Mouse (Mus musculus) frontal cortex, postnatal 10 days (tissue): ENCODE results near the gene Bves.
"Not testable (repeated sequence)": the region's sequence is repeated elsewhere in the genome, so short reads cannot be mapped to it uniquely, and the experiment has no call there.

Experiments used
- DNase-seq, 2 experiments: peaks; one replicate each; pipeline ENCODE4 v3.0.0; 2022; ENCODE audit warnings: low spot score in 2 of 2, mixed read lengths in 1 of 2

Gene Bves

GRCm38 (mm10) chr10:45335434-45336422, at the start of gene Bves:
Gene Bves (plus strand): TSS chr10:45335772.
- DNase-seq, result peak in 1 of 2 experiments; percentile 22

- no peak for DNase-seq
Measured at GRCm38 (mm10) chr10:45288351-45288750, 47.2 kb upstream of the Bves start.

- DNase-seq, result peak in 1 of 2 experiments; percentile 14
Measured at GRCm38 (mm10) chr10:45289218-45290105, 46.1 kb upstream of the Bves start.

GRCm38 (mm10) chr10:45290618-45291017, 45.0 kb upstream of the Bves start:
- no peak for DNase-seq

DNA sequence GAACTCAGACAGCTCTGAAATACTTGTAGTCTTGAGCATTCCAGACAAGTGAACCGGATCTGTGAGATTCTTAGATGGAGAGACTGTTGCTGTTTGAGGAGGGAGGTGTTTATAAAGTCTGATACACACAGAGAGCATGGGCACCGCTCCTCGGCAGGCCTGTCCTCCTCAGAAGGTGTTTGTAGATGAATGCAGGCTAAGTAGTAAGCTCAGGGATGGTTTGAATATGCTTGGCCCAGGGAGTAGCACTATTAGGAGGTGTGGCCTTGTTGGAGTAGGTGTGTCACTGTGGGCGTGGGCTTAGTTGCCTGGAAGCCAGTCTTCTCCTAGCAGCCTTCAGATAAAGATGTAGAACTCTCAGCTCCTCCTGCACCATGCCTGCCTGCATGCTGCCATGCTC, 43.4 kb upstream of the Bves start:
- not testable (repeated sequence) for DNase-seq

- DNase-seq, result no peak
Measured at GRCm38 (mm10) chr10:45295093-45295492, 40.5 kb upstream of the Bves start.

DNA sequence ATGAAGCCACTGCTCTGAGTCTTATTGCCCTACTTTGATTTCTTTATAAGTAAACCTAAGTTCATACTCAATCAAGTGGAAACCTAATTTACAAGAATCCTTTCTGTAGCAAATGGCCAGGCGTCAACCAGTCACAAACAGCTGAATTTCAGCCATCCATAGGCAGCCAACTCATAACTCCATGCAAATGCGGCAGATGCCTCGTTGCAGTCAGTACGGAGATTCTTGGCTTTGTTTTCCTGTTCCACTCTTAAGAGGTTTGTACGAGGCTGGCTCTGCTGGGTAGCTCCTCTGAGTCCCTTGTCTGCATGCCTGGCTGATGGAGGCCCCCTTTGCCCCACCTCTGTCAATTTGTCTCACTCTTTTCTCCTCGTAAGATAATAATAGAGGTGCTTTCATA, 37.1 kb upstream of the Bves start:
- no peak for DNase-seq

GRCm38 (mm10) chr10:45299509-45299908, 36.1 kb upstream of the Bves start:
- no peak for DNase-seq

- no peak for DNase-seq
Measured at GRCm38 (mm10) chr10:45303315-45304036, 32.1 kb upstream of the Bves start.

DNA sequence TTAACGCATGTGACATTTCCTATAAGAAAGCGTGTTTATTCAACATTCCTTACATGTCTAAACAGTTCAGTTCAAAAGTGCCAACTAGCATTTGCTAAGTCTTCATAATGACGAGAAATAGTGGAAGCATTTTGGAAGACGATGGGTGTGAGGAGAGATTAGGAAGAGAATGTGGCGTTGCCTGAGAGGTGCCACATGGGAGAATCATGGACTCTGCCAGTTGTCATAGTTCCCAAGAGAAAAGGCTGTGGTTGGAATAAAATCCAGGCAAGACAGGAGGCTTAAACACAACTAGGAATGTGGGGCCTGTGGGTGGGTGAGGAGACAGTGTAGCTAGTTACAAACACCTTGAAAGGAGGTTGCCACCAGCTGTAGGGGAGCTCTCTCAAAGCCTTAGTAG, 30.4 kb upstream of the Bves start:
- no peak for DNase-seq

- DNase-seq, result no peak
Measured at GRCm38 (mm10) chr10:45311129-45311528, 24.4 kb upstream of the Bves start.

DNA sequence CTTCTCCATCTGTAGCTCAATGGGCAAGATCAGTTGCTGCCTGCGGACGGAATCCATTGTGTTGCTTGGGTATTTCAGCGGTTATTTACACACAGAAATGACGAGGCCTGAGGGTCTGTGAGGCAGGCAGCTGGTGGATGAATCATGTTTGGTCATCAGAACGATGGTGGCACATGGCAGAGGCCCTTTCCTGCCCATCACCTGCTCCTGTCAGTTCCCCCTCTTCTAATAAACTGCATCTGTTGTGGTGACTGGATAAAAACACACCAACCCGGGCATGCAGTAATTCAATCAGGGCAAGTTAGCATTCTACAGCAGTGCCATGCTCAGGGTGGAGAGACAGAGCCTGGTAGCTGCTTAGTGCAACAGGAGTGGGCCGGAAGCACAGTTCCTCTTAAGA, 23.9 kb upstream of the Bves start:
- no peak for DNase-seq

- no peak for DNase-seq
Measured at GRCm38 (mm10) chr10:45314865-45315264, 20.7 kb upstream of the Bves start.

DNA sequence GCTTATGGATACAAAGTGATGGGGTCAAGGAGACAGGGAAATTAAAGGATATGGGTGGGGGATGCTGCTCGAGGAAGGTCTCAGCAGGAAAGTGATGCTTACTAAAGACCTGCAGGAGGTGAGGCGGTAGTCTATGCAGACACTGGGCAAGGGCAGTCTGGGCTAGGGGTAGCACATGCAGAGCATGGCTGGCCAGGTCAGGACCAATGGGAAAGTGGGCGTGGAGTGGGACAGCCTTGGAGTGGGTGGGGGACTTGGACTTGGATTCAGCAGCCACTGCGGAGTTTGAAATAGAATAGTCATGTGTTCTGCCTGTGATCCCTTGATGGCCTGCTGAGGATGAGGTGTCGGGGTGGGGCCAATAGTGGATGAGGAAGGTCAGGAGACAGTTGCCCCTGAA, 16.6 kb upstream of the Bves start:
- DNase-seq, result no peak

DNA sequence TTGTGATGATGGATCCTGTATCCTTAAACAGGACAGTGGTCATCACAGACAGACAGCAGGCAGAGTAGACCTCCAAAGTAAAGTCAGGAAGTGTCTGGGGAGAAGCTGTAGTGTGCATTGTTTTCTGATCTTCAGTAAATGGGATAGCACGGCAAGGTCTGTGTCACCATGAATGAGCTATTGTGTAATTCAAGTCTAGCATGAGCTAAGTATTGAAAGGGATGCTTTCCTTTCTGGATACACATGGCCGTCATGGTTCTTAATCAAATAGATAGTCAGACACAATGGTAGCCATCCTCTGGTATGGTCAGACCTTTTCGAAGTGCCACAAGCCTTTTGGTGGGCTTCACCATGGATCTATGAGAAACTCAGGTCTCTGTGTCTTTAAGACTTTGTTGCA, 15.3 kb upstream of the Bves start:
- no peak for DNase-seq

GRCm38 (mm10) chr10:45324159-45324558, 11.4 kb upstream of the Bves start:
- DNase-seq, result no peak

- DNase-seq, result no peak
Measured at GRCm38 (mm10) chr10:45328196-45329000, 7.2 kb upstream of the Bves start.

- no peak for DNase-seq
Measured at GRCm38 (mm10) chr10:45334925-45335324, 647 bp upstream of the Bves start.

DNA sequence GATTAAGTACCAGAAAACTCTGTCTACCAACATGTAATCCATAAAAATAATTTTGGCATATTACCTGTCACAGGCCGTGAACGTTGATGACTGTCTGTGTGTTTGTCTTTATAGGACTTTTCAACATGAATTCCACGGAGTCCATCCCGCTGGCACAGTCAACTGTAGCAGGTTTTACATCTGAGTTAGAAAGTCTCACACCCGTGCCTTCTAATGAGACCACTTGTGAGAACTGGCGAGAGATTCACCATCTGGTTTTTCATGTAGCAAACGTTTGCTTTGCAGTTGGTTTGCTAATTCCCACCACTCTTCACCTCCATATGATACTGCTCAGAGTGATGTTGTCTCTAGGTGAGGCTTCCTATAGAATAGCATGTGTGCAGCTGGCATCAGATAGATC, 3.5 kb downstream of the Bves start:
- DNase-seq, result no peak

GRCm38 (mm10) chr10:45344381-45344780, 8.8 kb downstream of the Bves start:
- DNase-seq, result no peak

DNA sequence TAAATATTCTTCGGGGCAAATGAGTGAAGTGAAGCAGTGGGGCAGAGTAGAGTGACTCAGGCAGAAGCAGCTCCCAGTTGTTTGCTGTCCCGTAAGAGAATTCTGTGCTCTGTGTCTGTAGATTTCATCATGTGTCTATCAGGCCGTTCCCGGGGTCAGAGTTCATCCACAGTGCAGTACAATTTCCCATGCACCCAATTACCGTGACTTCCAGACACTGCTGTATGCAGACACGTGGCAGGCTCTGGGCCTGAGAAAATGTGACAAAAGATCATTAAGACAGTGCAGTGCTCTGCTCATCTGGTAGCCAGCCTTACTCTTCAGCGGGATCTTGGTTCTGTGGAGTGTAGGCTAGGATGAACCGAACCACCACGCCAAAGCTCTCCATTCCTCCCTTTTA, 9.6 kb downstream of the Bves start:
- DNase-seq, result no peak
